Mouse (Mus musculus) left cerebral cortex, adult 8-10 months (tissue): ENCODE measurements at regions not wholly inside any gene's neighbourhood (a gene's known extent, or its start where the extent isn't known, plus 50 kb on each side); places are given as distances from the start of the nearest gene placed in this dataset.

Experiments
- DNase-seq, 2 experiments: peaks; one replicate each; pipeline ENCODE4 v3.0.0; 2022; ENCODE audit warnings: low spot score in 2 of 2

GRCm38 (mm10) chr19:23044510-23045464 is 96.2 kb upstream of the Klf9 start:
- peak in 1 of 2 experiments; percentile 42 for DNase-seq

DNA sequence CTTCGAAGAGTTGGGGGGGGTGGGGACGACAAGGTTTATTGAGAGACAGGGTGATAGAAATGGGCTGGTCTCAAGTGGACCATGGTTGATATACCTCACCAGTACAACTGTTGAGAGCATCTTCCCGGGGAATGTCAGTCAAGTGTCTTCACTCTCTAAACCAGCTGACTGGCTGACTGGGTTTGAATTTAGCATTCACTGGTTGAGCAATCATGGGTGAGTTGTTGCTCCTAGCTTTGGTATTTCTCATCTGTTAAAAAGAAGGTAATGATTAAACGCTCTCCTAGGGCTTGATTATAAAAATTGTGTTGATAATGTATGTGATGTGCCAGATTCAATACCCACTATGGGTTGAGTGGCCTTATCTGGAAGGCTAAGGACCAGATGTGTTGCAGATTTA is 89.6 kb upstream of the Klf9 start:
- no peak for DNase-seq

GRCm38 (mm10) chr19:23054440-23054839 is 86.6 kb upstream of the Klf9 start:
- no peak for DNase-seq

- DNase-seq: no peak
Measured at GRCm38 (mm10) chr19:23055916-23056805, 84.9 kb upstream of the Klf9 start.

- DNase-seq: peak; percentile 69 to 77
Measured at GRCm38 (mm10) chr19:23056851-23057707, 83.9 kb upstream of the Klf9 start.

- peak; percentile 31 to 44 for DNase-seq
Measured at GRCm38 (mm10) chr19:23057739-23058501, 83.1 kb upstream of the Klf9 start.

GRCm38 (mm10) chr19:23058502-23058900 is 82.5 kb upstream of the Klf9 start:
- DNase-seq: no peak

- DNase-seq: no peak
Measured at GRCm38 (mm10) chr19:23061081-23061640, 79.9 kb upstream of the Klf9 start.

DNA sequence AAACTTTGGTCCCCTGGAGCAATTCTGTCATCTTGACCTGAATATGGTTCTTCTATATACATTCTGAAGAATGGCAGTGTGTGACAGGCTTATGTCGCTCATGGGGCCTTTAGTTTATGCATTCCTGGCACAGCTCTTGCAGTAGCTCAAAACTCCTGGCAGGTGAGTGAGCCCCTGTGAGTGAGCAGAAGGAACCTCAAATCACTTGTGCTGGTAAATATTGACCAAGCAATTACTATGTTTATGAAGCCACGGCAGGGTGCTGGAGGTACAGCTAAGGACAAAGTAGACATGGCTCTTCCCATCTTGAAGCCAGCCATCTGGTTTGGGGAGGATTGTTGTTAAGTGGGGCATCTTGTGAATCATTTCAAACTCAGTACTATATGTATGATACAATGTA is 79.1 kb upstream of the Klf9 start:
- DNase-seq: no peak

DNA sequence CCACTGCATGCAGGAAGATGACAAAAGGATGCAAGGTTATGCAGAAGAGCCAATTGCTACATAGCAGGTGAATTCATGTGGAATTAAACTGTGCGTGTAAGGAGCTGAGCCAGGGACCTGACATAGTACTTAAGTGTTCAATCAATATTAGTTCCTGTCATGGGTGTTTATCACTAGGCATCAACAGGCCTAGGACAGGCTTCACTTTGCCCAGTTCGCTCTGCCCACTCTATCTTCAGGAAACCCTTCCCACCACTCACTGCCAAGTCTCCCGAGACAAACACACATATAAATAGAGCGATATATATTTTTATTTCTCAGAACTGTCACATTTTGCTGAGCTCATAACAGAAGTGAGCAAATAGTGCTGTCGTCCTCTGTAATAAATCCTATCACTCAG is 78.2 kb upstream of the Klf9 start:
- no peak for DNase-seq

- no peak for DNase-seq
Measured at GRCm38 (mm10) chr19:23065548-23065947, 75.5 kb upstream of the Klf9 start.

DNA sequence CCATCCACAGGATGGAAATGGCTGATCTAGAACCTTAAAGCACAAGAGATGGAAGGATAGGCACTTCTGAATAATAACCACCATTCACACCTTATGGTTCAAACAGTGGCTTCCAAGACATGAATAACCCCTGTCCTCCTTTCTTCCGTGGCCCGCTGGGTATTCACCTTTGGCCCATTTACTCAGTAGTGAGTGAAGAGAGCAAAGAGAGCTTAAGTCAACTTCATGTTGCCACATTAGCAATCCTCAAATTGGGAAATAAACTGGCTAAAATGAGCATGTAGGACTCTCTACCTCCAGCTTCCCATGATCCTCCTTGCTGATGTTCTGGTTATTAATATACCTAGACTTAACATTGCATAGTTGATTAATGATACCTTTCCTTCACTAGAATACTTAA is 74.3 kb upstream of the Klf9 start:
- no peak for DNase-seq

GRCm38 (mm10) chr19:23068600-23068999 is 72.4 kb upstream of the Klf9 start:
- DNase-seq: no peak

- DNase-seq: no peak
Measured at GRCm38 (mm10) chr19:23069656-23070055, 71.4 kb upstream of the Klf9 start.

- DNase-seq: no peak
Measured at GRCm38 (mm10) chr19:23071000-23071399, 70.0 kb upstream of the Klf9 start.

- DNase-seq: no peak
Measured at GRCm38 (mm10) chr19:23074602-23075570, 66.1 kb upstream of the Klf9 start.

DNA sequence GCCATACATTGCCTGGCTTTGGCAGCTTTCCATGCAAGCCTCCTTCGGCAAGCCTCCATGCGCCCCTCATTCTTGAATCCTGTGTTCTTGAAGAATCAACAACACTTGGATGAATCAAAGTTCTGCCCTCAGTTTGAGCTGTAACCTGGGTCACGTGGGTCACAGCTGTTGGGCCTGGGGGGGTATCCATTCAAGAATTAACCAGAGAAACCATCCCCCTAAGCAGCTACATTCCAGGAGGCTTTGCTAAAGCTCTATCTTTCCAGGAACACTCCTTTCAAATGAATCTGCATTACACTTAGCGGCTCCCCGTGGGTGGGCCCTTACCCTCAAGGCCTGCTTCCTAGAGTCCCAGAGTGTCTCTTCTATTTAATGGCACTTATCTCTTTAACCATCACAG is 65.2 kb upstream of the Klf9 start:
- DNase-seq: no peak

DNA sequence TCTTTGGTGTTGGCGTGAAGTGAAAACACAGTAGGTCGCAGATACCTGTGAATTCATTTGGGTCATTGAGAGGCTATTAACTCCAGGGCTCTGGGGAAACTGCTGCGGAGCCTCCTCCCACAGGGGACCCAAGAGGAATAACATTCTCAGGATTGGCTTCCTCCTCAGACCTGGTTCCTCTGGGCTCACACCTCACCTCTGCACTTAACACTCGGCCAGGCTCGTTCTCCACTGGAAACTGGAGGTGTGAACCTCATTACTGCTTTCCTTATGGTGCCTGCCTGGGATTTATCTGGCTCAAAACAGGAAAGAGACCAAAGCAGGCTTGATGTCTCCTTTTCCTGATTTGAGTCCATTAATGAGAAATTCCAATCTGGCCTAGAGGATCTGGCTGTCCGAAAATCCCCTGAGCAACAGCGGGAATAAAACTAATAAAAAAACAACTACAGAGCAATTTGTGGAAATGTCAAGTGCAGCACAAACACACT is 55.8 kb upstream of the Klf9 start:
- no peak for DNase-seq

DNA sequence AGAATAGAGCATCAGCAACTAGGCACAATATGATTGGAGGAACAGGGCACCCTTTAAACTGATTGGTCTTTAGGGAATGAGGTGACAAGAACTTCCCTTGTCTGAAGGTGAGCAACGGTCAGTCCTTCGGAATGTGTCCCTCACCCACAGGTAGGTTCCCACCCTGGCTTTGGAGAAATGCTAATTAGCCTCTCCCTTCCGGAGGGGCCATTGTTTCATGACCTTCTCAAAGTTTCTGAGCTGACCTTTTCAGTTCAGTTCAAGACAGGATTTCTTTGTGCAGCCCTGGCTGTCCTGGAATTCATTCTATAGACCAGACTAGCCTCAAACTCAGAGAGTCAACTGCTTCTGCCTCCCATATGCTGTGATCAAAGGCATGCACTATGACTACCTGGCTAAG is 53.5 kb upstream of the Klf9 start:
- no peak for DNase-seq
